ENCODE assay signal across 8 mouse cellular contexts in genomic region chr15:31568581-31568996, GRCm38 (mm10). TPM values are rescaled to one million over a fixed set of nuclear protein-coding genes. Genes with fewer than 3 reads are reported as not detected.
A peak's percentile ranks its signal among the peaks of the same experiment; 100 is the strongest.
DNase-seq lines count a peak whose midpoint lies in the region; ATAC-seq and TF ChIP-seq lines count a peak whose summit lies in the region.
"Had no signal": no experiment of that assay in that cellular context is flagged by ENCODE, and none has a peak within 500 bp of the region (broad histone marks: within the 10 kb centered on the region; RNA-seq: fewer than 3 reads in every experiment).

No protein-coding gene starts in this region.

- H3K4me3 ChIP-seq in intestine, embryonic 16.5 days (ENCODE audit: low read length), result peak overlapping the region; percentile 34
- H3K4me3 ChIP-seq in liver, embryonic 14.5 days (ENCODE audit: insufficient read depth in 1 of 2, low read depth in 2 of 2, low read length in 2 of 2), result no peak overlapping the region
- H3K4me3 ChIP-seq in stomach, embryonic 15.5 days (replicated peaks), result no peak overlapping the region

- WGBS in intestine, embryonic 16.5 days, result 16% methylated on average over 12 of the region's 12 CpGs
- 46% methylated on average over 12 of the region's 12 CpGs for WGBS in liver, embryonic 14.5 days (ENCODE audit: insufficient replicate concordance)
- 13% methylated on average over 12 of the region's 12 CpGs for WGBS in stomach, embryonic 15.5 days

- intact Hi-C loops in left cerebral cortex, postnatal 4 days (cut with DNase I), result no loop called here

- H3K9me3 ChIP-seq in intestine, embryonic 16.5 days (ENCODE audit: control insufficient read depth, low read length), result no peaks in the 10 kb centered on the region
- no peaks in the 10 kb centered on the region for H3K9me3 ChIP-seq in liver, embryonic 14.5 days (ENCODE audit: control insufficient read depth, low read length)
- H3K9me3 ChIP-seq in stomach, embryonic 15.5 days, result no peaks in the 10 kb centered on the region

- no peaks in the 10 kb centered on the region for H3K36me3 ChIP-seq in intestine, embryonic 16.5 days (ENCODE audit: control insufficient read depth, insufficient read depth, low read length)
- no peaks in the 10 kb centered on the region for H3K36me3 ChIP-seq in liver, embryonic 14.5 days (replicated peaks; ENCODE audit: control insufficient read depth, insufficient read depth, low read depth)
- no peaks in the 10 kb centered on the region for H3K36me3 ChIP-seq in stomach, embryonic 15.5 days

- DNase-seq in adrenal gland, postnatal 25 days, result peak; percentile 77
- DNase-seq in gastrocnemius, postnatal 10 days, result peak; percentile 53
- DNase-seq in liver, embryonic 14.5 days (ENCODE audit: low read depth in 3 of 3, low spot score in 3 of 3), result no peak
- DNase-seq in left cerebral cortex, postnatal 4 days, result no peak

- H3K27me3 ChIP-seq in intestine, embryonic 16.5 days (replicated peaks; ENCODE audit: control insufficient read depth, insufficient read depth, low read length), result no peaks in the 10 kb centered on the region
- no peaks in the 10 kb centered on the region for H3K27me3 ChIP-seq in liver, embryonic 14.5 days (ENCODE audit: control insufficient read depth, insufficient read depth, low read length)
- H3K27me3 ChIP-seq in stomach, embryonic 15.5 days (replicated peaks), result no peaks in the 10 kb centered on the region

- H3K9ac ChIP-seq in intestine, embryonic 16.5 days (ENCODE audit: low read depth, low read length), result peak overlapping the region; percentile 60
- H3K9ac ChIP-seq in liver, embryonic 14.5 days (replicated peaks), result no peak overlapping the region
- H3K9ac ChIP-seq in stomach, embryonic 15.5 days, result no peak overlapping the region

- peaks cover 18% of the 10 kb centered on the region for H3K4me1 ChIP-seq in intestine, embryonic 16.5 days (ENCODE audit: control insufficient read depth, insufficient read depth, low read length)
- peaks cover 5 to 27% of the 10 kb centered on the region in 2 experiments for H3K4me1 ChIP-seq in liver, embryonic 14.5 days (replicated peaks; ENCODE audit: control insufficient read depth in 2 of 2, insufficient read depth in 2 of 2, low read length in 1 of 2)
- peaks cover 17% of the 10 kb centered on the region for H3K4me1 ChIP-seq in stomach, embryonic 15.5 days

- H3K4me2 ChIP-seq in intestine, embryonic 16.5 days (ENCODE audit: low read depth, low read length), result peak overlapping the region; percentile 51
- peak overlapping the region; percentile 20 for H3K4me2 ChIP-seq in liver, embryonic 14.5 days (ENCODE audit: low read depth)
- peak overlapping the region; percentile 39 for H3K4me2 ChIP-seq in stomach, embryonic 15.5 days

- peak; percentile 62 for ATAC-seq in intestine, embryonic 16.5 days
- ATAC-seq in liver, embryonic 14.5 days (ENCODE audit: insufficient read depth), result peak; percentile 34; the same call in 1 of the 2 replicates
- peak; percentile 61; the same call in 1 of the 2 replicates for ATAC-seq in stomach, embryonic 15.5 days (ENCODE audit: insufficient read depth, low FRiP score, low read depth)
- no peak for ATAC-seq in megakaryocyte progenitor cell, adult 5-6 weeks (replicated peaks; ENCODE audit: poor library complexity)

- peak overlapping the region; percentile 91 for H3K27ac ChIP-seq in intestine, embryonic 16.5 days (ENCODE audit: low read length)
- H3K27ac ChIP-seq in liver, embryonic 14.5 days, result no peak overlapping the region
- H3K27ac ChIP-seq in stomach, embryonic 15.5 days, result peak overlapping the region; percentile 80; the same call in 1 of the 2 replicates

- TF ChIP-seq CTCF in liver, embryonic 14.5 days (IDR thresholded peaks at IDR 0.05; ENCODE audit: low read depth), result no peak

- TF ChIP-seq EP300 in liver, embryonic 14.5 days (IDR thresholded peaks at IDR 0.05; ENCODE audit: low read depth), result no peak

RNA-seq across cellular contexts. Expression of gene Cmbl, which starts 3.4 kb away (rescaled TPM):
- 180 and 181 TPM in 2 replicates for total RNA-seq in adrenal gland, postnatal 25 days (2021)
- total RNA-seq in gastrocnemius, postnatal 10 days (2021), result 10 to 100 TPM; 48.0 to 51.9 TPM
- 60.9 and 74.5 TPM in 2 replicates for polyA plus RNA-seq in intestine, embryonic 16.5 days (2015; fragmentation: Nextera tagmentation; extraction: Ambion mirVana)
- 5.1 and 5.5 TPM in 2 replicates for polyA plus RNA-seq in liver, embryonic 14.5 days (2012; rRNA removed)
- polyA plus RNA-seq in liver, embryonic 14.5 days (2014; fragmentation: Nextera tagmentation; extraction: Ambion mirVana), result 5.0 and 6.8 TPM in 2 replicates
- 16.2 and 17.3 TPM in 2 replicates for polyA plus RNA-seq in stomach, embryonic 15.5 days (2015; fragmentation: Nextera tagmentation; extraction: Ambion mirVana)
- total RNA-seq in megakaryocyte progenitor cell, adult 5-6 weeks (2015), result not detected in 2 replicates
- total RNA-seq in megakaryocyte progenitor cell, adult 5-6 weeks (2017), result not detected in 2 replicates
- total RNA-seq in left cerebral cortex, postnatal 4 days (2021), result 1 to 10 TPM; 6.3 to 8.6 TPM
- total RNA-seq: neutrophil, adult 5-6 weeks had no signal

RNA-seq across cellular contexts. Expression of gene Cct5, which starts 33.0 kb away (rescaled TPM):
- 301 and 333 TPM in 2 replicates for total RNA-seq in adrenal gland, postnatal 25 days (2021)
- 100 to 1,000 TPM; 248 to 264 TPM for total RNA-seq in gastrocnemius, postnatal 10 days (2021)
- polyA plus RNA-seq in intestine, embryonic 16.5 days (2015; fragmentation: Nextera tagmentation; extraction: Ambion mirVana), result 415 and 467 TPM in 2 replicates
- polyA plus RNA-seq in liver, embryonic 14.5 days (2012; rRNA removed), result 101 and 167 TPM in 2 replicates
- polyA plus RNA-seq in liver, embryonic 14.5 days (2014; fragmentation: Nextera tagmentation; extraction: Ambion mirVana), result 341 and 347 TPM in 2 replicates
- 457 and 489 TPM in 2 replicates for polyA plus RNA-seq in stomach, embryonic 15.5 days (2015; fragmentation: Nextera tagmentation; extraction: Ambion mirVana)
- 536 and 576 TPM in 2 replicates for total RNA-seq in megakaryocyte progenitor cell, adult 5-6 weeks (2015)
- 522 and 555 TPM in 2 replicates for total RNA-seq in megakaryocyte progenitor cell, adult 5-6 weeks (2017)
- 100 to 1,000 TPM; 306 to 309 TPM for total RNA-seq in left cerebral cortex, postnatal 4 days (2021)

RNA-seq across cellular contexts. Expression of gene Fam173b, which starts 33.1 kb away (rescaled TPM):
- 24.7 and 29.0 TPM in 2 replicates for total RNA-seq in adrenal gland, postnatal 25 days (2021)
- 10 to 100 TPM; 11.4 to 12.6 TPM for total RNA-seq in gastrocnemius, postnatal 10 days (2021)
- polyA plus RNA-seq in intestine, embryonic 16.5 days (2015; fragmentation: Nextera tagmentation; extraction: Ambion mirVana), result 15.7 and 15.8 TPM in 2 replicates
- 4.8 and 6.7 TPM in 2 replicates for polyA plus RNA-seq in liver, embryonic 14.5 days (2012; rRNA removed)
- polyA plus RNA-seq in liver, embryonic 14.5 days (2014; fragmentation: Nextera tagmentation; extraction: Ambion mirVana), result 7.9 and 9.0 TPM in 2 replicates
- polyA plus RNA-seq in stomach, embryonic 15.5 days (2015; fragmentation: Nextera tagmentation; extraction: Ambion mirVana), result 11.9 and 15.1 TPM in 2 replicates
- total RNA-seq in megakaryocyte progenitor cell, adult 5-6 weeks (2015), result 8.4 and 10.7 TPM in 2 replicates
- 7.7 and 11.7 TPM in 2 replicates for total RNA-seq in megakaryocyte progenitor cell, adult 5-6 weeks (2017)
- total RNA-seq in left cerebral cortex, postnatal 4 days (2021), result 10 to 100 TPM; 11.4 to 13.0 TPM

RNA-seq across cellular contexts. Expression of gene March6, which starts 37.7 kb away (rescaled TPM):
- total RNA-seq in adrenal gland, postnatal 25 days (2021), result 142 and 154 TPM in 2 replicates
- total RNA-seq in gastrocnemius, postnatal 10 days (2021), result 10 to 100 TPM; 69.4 to 75.0 TPM
- 21.7 and 24.6 TPM in 2 replicates for polyA plus RNA-seq in intestine, embryonic 16.5 days (2015; fragmentation: Nextera tagmentation; extraction: Ambion mirVana)
- 6.9 and 9.0 TPM in 2 replicates for polyA plus RNA-seq in liver, embryonic 14.5 days (2012; rRNA removed)
- polyA plus RNA-seq in liver, embryonic 14.5 days (2014; fragmentation: Nextera tagmentation; extraction: Ambion mirVana), result 12.7 and 15.3 TPM in 2 replicates
- 25.6 and 27.3 TPM in 2 replicates for polyA plus RNA-seq in stomach, embryonic 15.5 days (2015; fragmentation: Nextera tagmentation; extraction: Ambion mirVana)
- total RNA-seq in megakaryocyte progenitor cell, adult 5-6 weeks (2015), result 39.3 and 42.5 TPM in 2 replicates
- total RNA-seq in megakaryocyte progenitor cell, adult 5-6 weeks (2017), result 28.8 and 38.8 TPM in 2 replicates
- total RNA-seq in left cerebral cortex, postnatal 4 days (2021), result 100 to 1,000 TPM; 200 to 210 TPM

Comparison
In these comparisons a context has a peak if more than half of its experiments do, and no peak if none do; other contexts are left out.
1. DNase-seq: peak in adrenal gland, postnatal 25 days (single experiment) and gastrocnemius, postnatal 10 days (single experiment); none in liver, embryonic 14.5 days (0 of 3) and left cerebral cortex, postnatal 4 days (single experiment).
2. RNA of gene Cmbl, which starts 3.4 kb away (total RNA-seq): 180 to 181 TPM in adrenal gland, postnatal 25 days, 48.0 to 51.9 TPM in gastrocnemius, postnatal 10 days and 6.3 to 8.6 TPM in left cerebral cortex, postnatal 4 days; not detected in megakaryocyte progenitor cell, adult 5-6 weeks; every median in the first group is over 4 times any median in the second.
3. Peak in every context shown above with its lines, with median percentiles within 50 percentile points of each other: H3K4me2 ChIP-seq.